25 mouse cellular contexts compared by ENCODE assay signal in the genomic region with DNA sequence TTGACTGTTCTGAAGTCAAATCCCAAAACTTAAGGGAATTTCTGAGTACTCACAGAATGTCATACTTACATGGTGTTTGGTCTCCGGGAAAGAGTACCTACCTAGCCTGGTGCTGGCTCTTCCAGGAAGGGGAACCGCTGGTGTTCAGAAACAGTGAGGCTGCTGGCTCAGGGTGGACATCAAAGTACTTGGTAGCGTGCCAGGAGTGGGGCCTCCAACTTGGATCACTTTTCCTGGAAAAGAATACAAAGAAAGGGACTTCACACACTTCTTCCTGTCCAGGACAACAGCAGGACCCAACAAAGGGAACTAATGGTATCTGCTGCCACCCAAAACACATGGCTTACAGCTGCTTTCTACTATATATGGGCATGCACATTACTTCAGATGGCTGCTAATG.
A peak's percentile ranks its signal among the peaks of the same experiment; 100 is the strongest.
DNase-seq lines count a peak whose midpoint lies in the region; ATAC-seq lines count a peak whose summit lies in the region.
"Had no signal": no experiment of that assay in that cellular context is flagged by ENCODE, and none has a peak within 500 bp of the region (broad histone marks: within the 10 kb centered on the region; RNA-seq: fewer than 3 reads in every experiment).

No protein-coding gene starts in this region.

- no peak overlapping the region for H3K27ac ChIP-seq in kidney, embryonic 15.5 days
- H3K27ac ChIP-seq: hindbrain, embryonic 12.5 days; hindbrain, postnatal 0 days; intestine, embryonic 15.5 days; kidney, postnatal 0 days; layer of hippocampus, adult 2 months; left cerebral cortex, adult 2 months; limb, embryonic 12.5 days; liver, embryonic 15.5 days; midbrain, embryonic 12.5 days; neural tube, embryonic 13.5 days had no signal

- ATAC-seq in kidney, embryonic 15.5 days (replicated peaks; ENCODE audit: low FRiP score): no peak
- ATAC-seq: CD4-positive, CD25-positive, alpha-beta regulatory T cell, adult 4 months; forebrain, embryonic 16.5 days; hindbrain, postnatal 0 days; intestine, embryonic 15.5 days had no signal

- no peak overlapping the region for H3K4me3 ChIP-seq in kidney, embryonic 15.5 days (replicated peaks)
- H3K4me3 ChIP-seq: erythroblast, embryonic 14.5 days; hindbrain, embryonic 12.5 days; intestine, embryonic 15.5 days; layer of hippocampus, adult 2 months; left cerebral cortex, adult 2 months; limb, embryonic 12.5 days; liver, embryonic 15.5 days; megakaryocyte, embryonic 14.5 days; midbrain, embryonic 12.5 days; neural tube, embryonic 13.5 days had no signal

- no peak overlapping the region for H3K4me2 ChIP-seq in kidney, embryonic 15.5 days
- H3K4me2 ChIP-seq: hindbrain, embryonic 12.5 days; intestine, embryonic 15.5 days; limb, embryonic 12.5 days; liver, embryonic 15.5 days; midbrain, embryonic 12.5 days; neural tube, embryonic 13.5 days had no signal

- peaks cover 39% of the 10 kb centered on the region for H3K27me3 ChIP-seq in kidney, embryonic 15.5 days
- H3K27me3 ChIP-seq: intestine, embryonic 15.5 days had no signal

- H3K4me1 ChIP-seq in kidney, embryonic 15.5 days: no peaks in the 10 kb centered on the region
- H3K4me1 ChIP-seq: hindbrain, embryonic 12.5 days; intestine, embryonic 15.5 days; limb, embryonic 12.5 days; liver, embryonic 15.5 days; megakaryocyte, embryonic 14.5 days; midbrain, embryonic 12.5 days; neural tube, embryonic 13.5 days had no signal

- 69% methylated on average over 3 of the region's 3 CpGs for WGBS in kidney, embryonic 15.5 days

- H3K9ac ChIP-seq in kidney, embryonic 15.5 days: no peak overlapping the region
- H3K9ac ChIP-seq: hindbrain, embryonic 12.5 days; intestine, embryonic 15.5 days; limb, embryonic 12.5 days; liver, embryonic 15.5 days; midbrain, embryonic 12.5 days; neural tube, embryonic 13.5 days had no signal

- H3K9me3 ChIP-seq in kidney, embryonic 15.5 days (replicated peaks): no peaks in the 10 kb centered on the region
- H3K9me3 ChIP-seq: hindbrain, embryonic 12.5 days; intestine, embryonic 15.5 days; limb, embryonic 12.5 days; liver, embryonic 15.5 days; megakaryocyte, embryonic 14.5 days; midbrain, embryonic 12.5 days; neural tube, embryonic 13.5 days had no signal

- H3K36me3 ChIP-seq in kidney, embryonic 15.5 days: no peaks in the 10 kb centered on the region
- H3K36me3 ChIP-seq: hindbrain, embryonic 12.5 days; intestine, embryonic 15.5 days; limb, embryonic 12.5 days; liver, embryonic 15.5 days; midbrain, embryonic 12.5 days; neural tube, embryonic 13.5 days had no signal

- DNase-seq in cerebellum, postnatal 10 days: peak; percentile 2 to 14
- DNase-seq in cerebellum, adult 8-10 months: no peak
- DNase-seq in kidney, postnatal 14 days: peak; percentile 9
- peak; percentile 1 for DNase-seq in lung, postnatal 14 days
- no peak for DNase-seq in lung, adult 18-20 months
- DNase-seq in adrenal gland, postnatal 36 days: peak; percentile 10 to 20
- no peak for DNase-seq in MN1 (ENCODE audit: low spot score)
- DNase-seq: cerebellum, adult 11-12 months; cerebellum, postnatal 14 days; right cerebral cortex, postnatal 14 days had no signal

Comparison
In these comparisons a context has a peak if more than half of its experiments do, and no peak if none do; other contexts are left out.
1. DNase-seq: peak in cerebellum, postnatal 10 days (2 of 2), kidney, postnatal 14 days (single experiment), lung, postnatal 14 days (single experiment) and adrenal gland, postnatal 36 days (2 of 2); none in cerebellum, adult 8-10 months (single experiment), lung, adult 18-20 months (0 of 2) and MN1 (single experiment).